Mouse (Mus musculus) lung, embryonic 15.5 days (tissue): Measurements from ENCODE around the gene Hyal2. TPM values are rescaled to one million over a fixed set of nuclear protein-coding genes. Genes with fewer than 3 reads are reported as not detected.
"Not testable (repeated sequence)": the region's sequence is repeated elsewhere in the genome, so short reads cannot be mapped to it uniquely, and the experiment has no call there.

Source experiments
- ATAC-seq: fragments of 200-750 bp; cut with Nextera tagmentation; 2 replicates; pipeline ENCODE4 v1.8.0; 2017; ENCODE audit warnings: moderate number of reproducible peaks, borderline replicate concordance; ENCODE audit not compliant: low FRiP score, low TSS enrichment; ENCODE audit errors: extremely low read depth
- H3K27ac ChIP-seq: fragments of 300-500 bp; sonication (generic); 2 replicates; pipeline ENCODE4 v1.5.1; 2015; ENCODE audit warnings: moderate library complexity, mild to moderate bottlenecking, inconsistent platforms
- H3K27me3 ChIP-seq: fragments of 300-500 bp; sonication (generic); 2 replicates; pipeline ENCODE4 v1.6.1; 2015; ENCODE audit warnings: inconsistent platforms
- H3K36me3 ChIP-seq: fragments of 300-500 bp; sonication (generic); 2 replicates; pipeline ENCODE4 v1.6.1; 2015; ENCODE audit warnings: inconsistent platforms
- H3K4me1 ChIP-seq: fragments of 300-500 bp; sonication (generic); 2 replicates; pipeline ENCODE4 v1.6.1; 2015; ENCODE audit warnings: inconsistent platforms
- H3K4me2 ChIP-seq: fragments of 300-500 bp; sonication (generic); 2 replicates; pipeline ENCODE4 v1.6.1; 2015; ENCODE audit warnings: inconsistent platforms, mild to moderate bottlenecking, moderate library complexity
- H3K4me3 ChIP-seq: fragments of 300-500 bp; sonication (generic); 2 replicates; pipeline ENCODE4 v1.5.1; 2015; ENCODE audit warnings: mild to moderate bottlenecking, inconsistent platforms
- H3K9ac ChIP-seq: fragments of 300-500 bp; sonication (generic); 2 replicates; pipeline ENCODE4 v1.6.1; 2015; ENCODE audit warnings: inconsistent platforms
- H3K9me3 ChIP-seq: fragments of 300-500 bp; sonication (generic); 2 replicates; pipeline ENCODE4 v1.6.1; 2016; ENCODE audit warnings: inconsistent platforms
- WGBS: fragments of 180-500 bp; shearing (Covaris S2); methylation state at CpG from one replicate; pipeline ENCODE4 v1.1.7; 2015; 5-methylcytosine and 5-hydroxymethylcytosine counted together
- polyA plus RNA-seq: library from polyadenylated mRNA; unstranded; fragments of >200 nt; fragmentation: Nextera tagmentation; extraction: Ambion mirVana; gene quantifications from 2 replicates; pipeline ENCODE4 v1.2.1, GENCODE M21; 2015

The Hyal2 gene
- polyA plus RNA-seq, 1 experiment from 2014 or later: 105 TPM

GRCm38 (mm10) chr9:107573774-107574173 lies 6.0 kb downstream of the Hyal2 start:
- H3K27me3 ChIP-seq, H3K27ac ChIP-seq, ATAC-seq, H3K4me2 ChIP-seq, H3K9me3 ChIP-seq, H3K9ac ChIP-seq, H3K4me3 ChIP-seq: not testable (repeated sequence)
- Histone ChIP-seq H3K36me3 (peaks cover 35% of the 10 kb centered on the region), H3K4me1 (peaks cover 47% of the 10 kb centered on the region)
- WGBS: 77% methylated on average over 6 of the region's 6 CpGs

GRCm38 (mm10) chr9:107575579-107576356 lies 8.0 kb downstream of the Hyal2 start:
- H3K4me1 ChIP-seq: peaks cover 45% of the 10 kb centered on the region
- H3K4me2 ChIP-seq: no peak overlapping the region
- ATAC-seq: no peak

GRCm38 (mm10) chr9:107576357-107577107 lies 8.8 kb downstream of the Hyal2 start, which contains the start of gene Hyal1:
TSS of gene Hyal1 (plus strand) at chr9:107576927.
- Histone ChIP-seq H3K27ac (peak within 1 kb of the TSS; percentile 74), H3K4me1 (peaks cover 44% of the 10 kb centered on the region), H3K9ac (peak within 1 kb of the TSS; percentile 42), H3K9me3 (no peaks in the 10 kb centered on the region), H3K27me3 (no peaks in the 10 kb centered on the region), H3K36me3 (peaks cover 27% of the 10 kb centered on the region), H3K4me3 (peak within 1 kb of the TSS; percentile 40), H3K4me2 (peak within 1 kb of the TSS; percentile 61)
- peak; percentile 73 for ATAC-seq
- 14% methylated on average over 16 of the region's 16 CpGs for WGBS

More at GRCm38 (mm10) chr9:107575579-107576356, 8.0 kb downstream of the Hyal2 start:
- 62% methylated on average over 14 of the region's 14 CpGs for WGBS
- Histone ChIP-seq H3K4me3 (no peak overlapping the region), H3K9ac (no peak overlapping the region), H3K27me3 (no peaks in the 10 kb centered on the region), H3K9me3 (no peaks in the 10 kb centered on the region), H3K36me3 (peaks cover 35% of the 10 kb centered on the region), H3K27ac (peak overlapping the region; percentile 74)

- no peak overlapping the region for H3K27ac ChIP-seq
- no peak for ATAC-seq
- no peak overlapping the region for H3K9ac ChIP-seq
- WGBS: 88% methylated on average over 10 of the region's 10 CpGs
- peaks cover 56% of the 10 kb centered on the region for H3K4me1 ChIP-seq
- H3K4me2 ChIP-seq: no peak overlapping the region
- no peaks in the 10 kb centered on the region for H3K27me3 ChIP-seq
- H3K36me3 ChIP-seq: peaks cover 17% of the 10 kb centered on the region
- no peak overlapping the region for H3K4me3 ChIP-seq
- H3K9me3 ChIP-seq: no peaks in the 10 kb centered on the region
These were observed 10.1 kb downstream of the Hyal2 start for GRCm38 (mm10) chr9:107577871-107578270.

- peaks cover 18% of the 10 kb centered on the region for H3K36me3 ChIP-seq
- peak within 1 kb of the TSS; percentile 97 for H3K27ac ChIP-seq
- H3K4me1 ChIP-seq: peaks cover 57% of the 10 kb centered on the region
- 66% methylated on average over 3 of the region's 3 CpGs for WGBS
- H3K9ac ChIP-seq: no peak within 1 kb of the TSS
- no peak within 1 kb of the TSS for H3K4me3 ChIP-seq
- no peaks in the 10 kb centered on the region for H3K9me3 ChIP-seq
- H3K4me2 ChIP-seq: peak within 1 kb of the TSS; percentile 87; the same call in 1 of the 2 replicates
- no peaks in the 10 kb centered on the region for H3K27me3 ChIP-seq
- no peak for ATAC-seq
These were observed 10.8 kb downstream of the Hyal2 start, which contains the start of gene Naa80 for GRCm38 (mm10) chr9:107578587-107578986. TSS of gene Naa80 (plus strand) at chr9:107578887.

- ATAC-seq: no peak
- Histone ChIP-seq H3K4me2 (peak overlapping the region; percentile 87; the same call in 1 of the 2 replicates), H3K9me3 (no peaks in the 10 kb centered on the region), H3K27ac (peak overlapping the region; percentile 97), H3K27me3 (no peaks in the 10 kb centered on the region), H3K36me3 (peaks cover 18% of the 10 kb centered on the region), H3K4me3 (no peak overlapping the region), H3K9ac (no peak overlapping the region), H3K4me1 (peaks cover 57% of the 10 kb centered on the region)
- WGBS: 88% methylated on average over 14 of the region's 14 CpGs
These were observed 11.5 kb downstream of the Hyal2 start for GRCm38 (mm10) chr9:107579023-107579900.

GRCm38 (mm10) chr9:107580501-107581317 lies 13.0 kb downstream of the Hyal2 start, which contains the start of gene Hyal3:
TSS of gene Hyal3 (plus strand) at chr9:107580818.
- H3K9ac ChIP-seq: peak within 1 kb of the TSS; percentile 67
- peak within 1 kb of the TSS; percentile 87 for H3K4me2 ChIP-seq
- H3K4me3 ChIP-seq: peak within 1 kb of the TSS; percentile 60
- under 1% methylated on average over 32 of the region's 32 CpGs for WGBS
- peak; percentile 75 for ATAC-seq
- H3K9me3 ChIP-seq: no peaks in the 10 kb centered on the region
- H3K27ac ChIP-seq: peak within 1 kb of the TSS; percentile 97
- H3K27me3 ChIP-seq: no peaks in the 10 kb centered on the region
- H3K36me3 ChIP-seq: peaks cover 13% of the 10 kb centered on the region
- peaks cover 53% of the 10 kb centered on the region for H3K4me1 ChIP-seq

- H3K27ac ChIP-seq: peak overlapping the region; percentile 97
- H3K9me3 ChIP-seq: no peaks in the 10 kb centered on the region
- no peaks in the 10 kb centered on the region for H3K27me3 ChIP-seq
- H3K36me3 ChIP-seq: peaks cover 13% of the 10 kb centered on the region
- peak overlapping the region; percentile 87 for H3K4me2 ChIP-seq
- 63% methylated on average over 4 of the region's 4 CpGs for WGBS
- peak overlapping the region; percentile 67 for H3K9ac ChIP-seq
- no peak for ATAC-seq
- peaks cover 45% of the 10 kb centered on the region for H3K4me1 ChIP-seq
- H3K4me3 ChIP-seq: peak overlapping the region; percentile 60
These were observed 13.8 kb downstream of the Hyal2 start for GRCm38 (mm10) chr9:107581584-107581983.

GRCm38 (mm10) chr9:107582509-107583062 lies 14.8 kb downstream of the Hyal2 start:
- Histone ChIP-seq H3K27ac (no peak overlapping the region), H3K36me3 (peaks cover 13% of the 10 kb centered on the region), H3K4me3 (no peak overlapping the region), H3K4me1 (peaks cover 38% of the 10 kb centered on the region), H3K9me3 (no peaks in the 10 kb centered on the region), H3K9ac (no peak overlapping the region), H3K27me3 (no peaks in the 10 kb centered on the region), H3K4me2 (peak overlapping the region; percentile 87; the same call in 1 of the 2 replicates)
- ATAC-seq: no peak
- WGBS: 89% methylated on average over 7 of the region's 7 CpGs

- Histone ChIP-seq H3K27ac (no peak overlapping the region), H3K4me1 (peaks cover 36% of the 10 kb centered on the region)
These were observed 15.4 kb downstream of the Hyal2 start for GRCm38 (mm10) chr9:107583174-107583573.

More at GRCm38 (mm10) chr9:107583174-107583573, 15.4 kb downstream of the Hyal2 start:
- Histone ChIP-seq H3K27me3 (no peaks in the 10 kb centered on the region), H3K9ac (no peak overlapping the region), H3K9me3 (no peaks in the 10 kb centered on the region), H3K36me3 (peaks cover 13% of the 10 kb centered on the region), H3K4me2 (no peak overlapping the region), H3K4me3 (no peak overlapping the region)
- 91% methylated on average over 14 of the region's 14 CpGs for WGBS
- no peak for ATAC-seq
